Mouse (Mus musculus): ENCODE results near the gene Zfp105. TPM values are rescaled to one million over a fixed set of nuclear protein-coding genes. Genes with fewer than 3 reads are reported as not detected.

Zfp105 gene
- 35.1 and 36.5 TPM in 2 replicates for polyA plus RNA-seq (2014; fragmentation: Nextera tagmentation; extraction: Ambion mirVana)

GRCm38 (mm10) chr9:122922936-122923381 is at the start of gene Zfp105:
Gene Zfp105 (plus strand): TSS chr9:122923072.
- Histone ChIP-seq H3K4me1 (ENCODE audit: control insufficient read depth, insufficient read depth, low read length) (peaks cover 4% of the 10 kb centered on the region; the same call in 1 of the 2 replicates), H3K27me3 (ENCODE audit: control insufficient read depth, insufficient read depth, low read length) (no peaks in the 10 kb centered on the region), H3K4me2 (peak within 1 kb of the TSS; percentile 60), H3K9me3 (ENCODE audit: control insufficient read depth, low read length) (no peaks in the 10 kb centered on the region), H3K9ac (ENCODE audit: low read length) (peak within 1 kb of the TSS; percentile 98), H3K27ac (ENCODE audit: low read depth, low read length) (peak within 1 kb of the TSS; percentile 71; the same call in 1 of the 2 replicates), H3K4me3 (ENCODE audit: low read depth, low read length) (peak within 1 kb of the TSS; percentile 80), H3K36me3 (ENCODE audit: control insufficient read depth, insufficient read depth, low read length) (peaks cover 22% of the 10 kb centered on the region)
- DNase-seq (ENCODE audit: low spot score, missing footprints) (peak; percentile 98), ATAC-seq (ENCODE audit: low FRiP score) (peak; percentile 100)
- under 1% methylated on average over 41 of the region's 43 CpGs for WGBS

- H3K4me1 ChIP-seq (ENCODE audit: control insufficient read depth, insufficient read depth, low read length): no peaks in the 10 kb centered on the region
- 85% methylated on average over 1 of the region's 1 CpGs for WGBS
- no peak overlapping the region for H3K9ac ChIP-seq (ENCODE audit: low read length)
- H3K9me3 ChIP-seq (ENCODE audit: control insufficient read depth, low read length): no peaks in the 10 kb centered on the region
- ATAC-seq (ENCODE audit: low FRiP score) (no peak), DNase-seq (ENCODE audit: low spot score, missing footprints) (no peak)
- no peak overlapping the region for H3K27ac ChIP-seq (ENCODE audit: low read depth, low read length)
- no peaks in the 10 kb centered on the region for H3K36me3 ChIP-seq (ENCODE audit: control insufficient read depth, insufficient read depth, low read length)
- H3K4me2 ChIP-seq: no peak overlapping the region
- no peaks in the 10 kb centered on the region; the same call in 1 of the 2 replicates for H3K27me3 ChIP-seq (ENCODE audit: control insufficient read depth, insufficient read depth, low read length)
- no peak overlapping the region for H3K4me3 ChIP-seq (ENCODE audit: low read depth, low read length)
These were observed 48.2 kb upstream of the Zfp105 start for GRCm38 (mm10) chr9:122874653-122875052.

- no peak overlapping the region for H3K9ac ChIP-seq (ENCODE audit: low read length)
- H3K4me1 ChIP-seq (ENCODE audit: control insufficient read depth, insufficient read depth, low read length): no peaks in the 10 kb centered on the region
- H3K4me2 ChIP-seq: no peak overlapping the region
- no peak overlapping the region for H3K27ac ChIP-seq (ENCODE audit: low read depth, low read length)
- no peaks in the 10 kb centered on the region for H3K36me3 ChIP-seq (ENCODE audit: control insufficient read depth, insufficient read depth, low read length)
- H3K9me3 ChIP-seq (ENCODE audit: control insufficient read depth, low read length): no peaks in the 10 kb centered on the region
- no peak overlapping the region for H3K4me3 ChIP-seq (ENCODE audit: low read depth, low read length)
- H3K27me3 ChIP-seq (ENCODE audit: control insufficient read depth, insufficient read depth, low read length): no peaks in the 10 kb centered on the region; the same call in 1 of the 2 replicates
- no peak for DNase-seq (ENCODE audit: low spot score, missing footprints)
- no peak for ATAC-seq (ENCODE audit: low FRiP score)
- 91% methylated on average over 2 of the region's 2 CpGs for WGBS
These were observed 47.7 kb upstream of the Zfp105 start for GRCm38 (mm10) chr9:122875145-122875544.

GRCm38 (mm10) chr9:122885385-122885784 is 37.5 kb upstream of the Zfp105 start, which contains the start of gene Zkscan7:
Gene Zkscan7 (plus strand): TSS chr9:122885685.
- no peak for ATAC-seq (ENCODE audit: low FRiP score)
- H3K36me3 ChIP-seq (ENCODE audit: control insufficient read depth, insufficient read depth, low read length): no peaks in the 10 kb centered on the region
- no peak within 1 kb of the TSS for H3K27ac ChIP-seq (ENCODE audit: low read depth, low read length)
- 0 out of 2 replicates have a peak within 1 kb of the TSS, but pooled peaks have one; percentile 88 for H3K9ac ChIP-seq (ENCODE audit: low read length)
- 86% methylated on average over 3 of the region's 3 CpGs for WGBS
- no peaks in the 10 kb centered on the region for H3K9me3 ChIP-seq (ENCODE audit: control insufficient read depth, low read length)
- H3K4me2 ChIP-seq: peak within 1 kb of the TSS; percentile 91
- no peaks in the 10 kb centered on the region for H3K27me3 ChIP-seq (ENCODE audit: control insufficient read depth, insufficient read depth, low read length)
- peak within 1 kb of the TSS; percentile 77 for H3K4me3 ChIP-seq (ENCODE audit: low read depth, low read length)
- peaks cover 4% of the 10 kb centered on the region; the same call in 1 of the 2 replicates for H3K4me1 ChIP-seq (ENCODE audit: control insufficient read depth, insufficient read depth, low read length)
- DNase-seq (ENCODE audit: low spot score, missing footprints): no peak

- no peak overlapping the region for H3K27ac ChIP-seq (ENCODE audit: low read depth, low read length)
- H3K4me2 ChIP-seq: peak overlapping the region; percentile 91
- peak overlapping the region; percentile 77 for H3K4me3 ChIP-seq (ENCODE audit: low read depth, low read length)
- H3K36me3 ChIP-seq (ENCODE audit: control insufficient read depth, insufficient read depth, low read length): no peaks in the 10 kb centered on the region
- H3K9me3 ChIP-seq (ENCODE audit: control insufficient read depth, low read length): no peaks in the 10 kb centered on the region
- peak overlapping the region; percentile 88 for H3K9ac ChIP-seq (ENCODE audit: low read length)
- DNase-seq (ENCODE audit: low spot score, missing footprints): peak; percentile 92
- 7% methylated on average over 50 of the region's 54 CpGs for WGBS
- no peaks in the 10 kb centered on the region for H3K27me3 ChIP-seq (ENCODE audit: control insufficient read depth, insufficient read depth, low read length)
- peaks cover 4% of the 10 kb centered on the region; the same call in 1 of the 2 replicates for H3K4me1 ChIP-seq (ENCODE audit: control insufficient read depth, insufficient read depth, low read length)
- peak; percentile 87 for ATAC-seq (ENCODE audit: low FRiP score)
These were observed 36.3 kb upstream of the Zfp105 start for GRCm38 (mm10) chr9:122886372-122887179.

- Histone ChIP-seq H3K4me2 (no peak overlapping the region), H3K4me3 (ENCODE audit: low read depth, low read length) (no peak overlapping the region), H3K4me1 (ENCODE audit: control insufficient read depth, insufficient read depth, low read length) (peaks cover 4% of the 10 kb centered on the region; the same call in 1 of the 2 replicates), H3K9ac (ENCODE audit: low read length) (no peak overlapping the region), H3K9me3 (ENCODE audit: control insufficient read depth, low read length) (peaks cover under 1% of the 10 kb centered on the region; the same call in 1 of the 2 replicates), H3K27me3 (ENCODE audit: control insufficient read depth, insufficient read depth, low read length) (no peaks in the 10 kb centered on the region), H3K27ac (ENCODE audit: low read depth, low read length) (no peak overlapping the region), H3K36me3 (ENCODE audit: control insufficient read depth, insufficient read depth, low read length) (no peaks in the 10 kb centered on the region)
- ATAC-seq (ENCODE audit: low FRiP score) (no peak), DNase-seq (ENCODE audit: low spot score, missing footprints) (no peak)
- WGBS: 90% methylated on average over 2 of the region's 2 CpGs
These were observed 21.8 kb upstream of the Zfp105 start for GRCm38 (mm10) chr9:122901047-122901446.

GRCm38 (mm10) chr9:122902717-122903535 is 19.9 kb upstream of the Zfp105 start:
- peak; percentile 98 for DNase-seq (ENCODE audit: low spot score, missing footprints)
- H3K36me3 ChIP-seq (ENCODE audit: control insufficient read depth, insufficient read depth, low read length): no peaks in the 10 kb centered on the region
- 14% methylated on average over 32 of the region's 32 CpGs for whole genome bisulfite sequencing
- H3K9ac ChIP-seq (ENCODE audit: low read length): peak overlapping the region; percentile 86
- no peaks in the 10 kb centered on the region for H3K9me3 ChIP-seq (ENCODE audit: control insufficient read depth, low read length)
- H3K4me3 ChIP-seq (ENCODE audit: low read depth, low read length): peak overlapping the region; percentile 50
- no peak overlapping the region; the same call in 1 of the 2 replicates for H3K27ac ChIP-seq (ENCODE audit: low read depth, low read length)
- H3K27me3 ChIP-seq (ENCODE audit: control insufficient read depth, insufficient read depth, low read length): no peaks in the 10 kb centered on the region
- H3K4me1 ChIP-seq (ENCODE audit: control insufficient read depth, insufficient read depth, low read length): peaks cover 4% of the 10 kb centered on the region; the same call in 1 of the 2 replicates
- peak; percentile 99 for ATAC-seq (ENCODE audit: low FRiP score)
- peak overlapping the region; percentile 56 for H3K4me2 ChIP-seq

GRCm38 (mm10) chr9:122922436-122922835 is 436 bp upstream of the Zfp105 start:
- no peaks in the 10 kb centered on the region for H3K27me3 ChIP-seq (ENCODE audit: control insufficient read depth, insufficient read depth, low read length)
- peak overlapping the region; percentile 80 for H3K4me3 ChIP-seq (ENCODE audit: low read depth, low read length)
- H3K4me1 ChIP-seq (ENCODE audit: control insufficient read depth, insufficient read depth, low read length): peaks cover 4% of the 10 kb centered on the region; the same call in 1 of the 2 replicates
- 19% methylated on average over 3 of the region's 3 CpGs for WGBS
- no peaks in the 10 kb centered on the region for H3K9me3 ChIP-seq (ENCODE audit: control insufficient read depth, low read length)
- H3K27ac ChIP-seq (ENCODE audit: low read depth, low read length): no peak overlapping the region
- H3K4me2 ChIP-seq: peak overlapping the region; percentile 60; the same call in 1 of the 2 replicates
- peaks cover 17% of the 10 kb centered on the region for H3K36me3 ChIP-seq (ENCODE audit: control insufficient read depth, insufficient read depth, low read length)
- peak overlapping the region; percentile 98; the same call in 1 of the 2 replicates for H3K9ac ChIP-seq (ENCODE audit: low read length)
- ATAC-seq (ENCODE audit: low FRiP score): peak; percentile 68
- DNase-seq (ENCODE audit: low spot score, missing footprints): peak; percentile 87
